Mouse (Mus musculus): Measurements from ENCODE around the gene Ncam2.

DNA sequence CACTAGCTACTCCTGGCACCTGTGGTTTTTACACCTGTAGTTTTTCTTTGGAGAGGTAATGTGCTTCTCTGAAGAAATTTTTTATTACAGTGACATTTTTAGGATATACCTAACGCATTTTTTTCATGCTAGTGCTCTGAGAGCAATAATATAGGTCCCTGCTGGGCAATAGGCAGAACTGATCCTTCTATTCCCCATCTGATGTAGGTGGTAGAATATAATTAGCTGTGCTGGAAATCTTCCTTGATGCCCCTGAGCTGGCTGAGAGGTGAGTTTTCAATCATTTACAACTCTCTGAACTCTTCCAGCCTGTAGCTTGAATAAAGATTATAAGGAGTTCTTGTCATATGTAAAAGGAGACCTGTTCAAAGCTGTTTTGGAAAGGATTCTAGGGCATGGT lies 272.4 kb downstream of the Ncam2 start:
- no peak for TF ChIP-seq GATA1 (IDR thresholded peaks at IDR 0.05; ENCODE audit: borderline replicate concordance, low read length)
- no peak for TF ChIP-seq FLI1 (IDR thresholded peaks at IDR 0.05; ENCODE audit: low read length)

All from megakaryocyte, embryonic 14.5 days (primary cell).